In genomic region chr17:80223829-80224228, GRCm38 (mm10) we compare ENCODE assay signal across 7 mouse cellular contexts. TPM values are rescaled to one million over a fixed set of nuclear protein-coding genes. Genes with fewer than 3 reads are reported as not detected.
DNase-seq lines count a peak whose midpoint lies in the region; ATAC-seq and TF ChIP-seq lines count a peak whose summit lies in the region.

No protein-coding gene starts in this region.

- H3K27ac ChIP-seq in thymus, adult 2 months (ENCODE audit: control insufficient read depth, insufficient read depth, low read length) = no peak overlapping the region
- 0 out of 2 replicates have a peak overlapping the region, but pooled peaks have one; percentile 75 for H3K27ac ChIP-seq in forebrain, embryonic 14.5 days (ENCODE audit: low read depth, low read length)
- peak overlapping the region; percentile 90 for H3K27ac ChIP-seq in liver, embryonic 12.5 days
- H3K27ac ChIP-seq in stomach, postnatal 0 days (replicated peaks) = peak overlapping the region; percentile 84

- peak overlapping the region; percentile 52 for H3K4me3 ChIP-seq in thymus, adult 2 months (ENCODE audit: control insufficient read depth, insufficient read depth, low read length)
- peak overlapping the region; percentile 56 for H3K4me3 ChIP-seq in forebrain, embryonic 14.5 days (ENCODE audit: low read depth, low read length)
- H3K4me3 ChIP-seq in liver, embryonic 12.5 days = peak overlapping the region; percentile 77
- peak overlapping the region; percentile 59 for H3K4me3 ChIP-seq in stomach, postnatal 0 days (ENCODE audit: low read depth, low read length)

- no peak for TF ChIP-seq POLR2A in thymus, adult 2 months (IDR thresholded peaks at IDR 0.05; ENCODE audit: control insufficient read depth, extremely low read depth, insufficient read depth, low read length, poor library complexity)

- H3K4me1 ChIP-seq in thymus, adult 2 months (replicated peaks; ENCODE audit: control insufficient read depth, insufficient read depth, low read length) = no peaks in the 10 kb centered on the region; the same call in 1 of the 2 replicates
- H3K4me1 ChIP-seq in forebrain, embryonic 14.5 days (ENCODE audit: control insufficient read depth, insufficient read depth, low read length) = peaks cover 3% of the 10 kb centered on the region; the same call in 1 of the 2 replicates
- H3K4me1 ChIP-seq in liver, embryonic 12.5 days = peaks cover 31% of the 10 kb centered on the region
- no peaks in the 10 kb centered on the region for H3K4me1 ChIP-seq in stomach, postnatal 0 days (replicated peaks; ENCODE audit: control insufficient read depth, insufficient read depth)

- 7% methylated on average over 9 of the region's 9 CpGs for WGBS in thymus, adult 2 months
- 8% methylated on average over 9 of the region's 9 CpGs for WGBS in forebrain, embryonic 14.5 days
- WGBS in liver, embryonic 12.5 days (ENCODE audit: insufficient replicate concordance) = 7% methylated on average over 9 of the region's 9 CpGs
- 4% methylated on average over 9 of the region's 9 CpGs for WGBS in stomach, postnatal 0 days

- H3K36me3 ChIP-seq in thymus, adult 2 months (ENCODE audit: control insufficient read depth, insufficient read depth, low read length) = no peaks in the 10 kb centered on the region
- peaks cover 5% of the 10 kb centered on the region; the same call in 1 of the 2 replicates for H3K36me3 ChIP-seq in forebrain, embryonic 14.5 days (ENCODE audit: control insufficient read depth, insufficient read depth, low read length)
- peaks cover 21% of the 10 kb centered on the region for H3K36me3 ChIP-seq in liver, embryonic 12.5 days
- H3K36me3 ChIP-seq in stomach, postnatal 0 days (ENCODE audit: control insufficient read depth, insufficient read depth, low read length) = no peaks in the 10 kb centered on the region

- no peaks in the 10 kb centered on the region for H3K9me3 ChIP-seq in forebrain, embryonic 14.5 days (replicated peaks; ENCODE audit: control insufficient read depth, low read length)
- H3K9me3 ChIP-seq in liver, embryonic 12.5 days (replicated peaks) = no peaks in the 10 kb centered on the region
- H3K9me3 ChIP-seq in stomach, postnatal 0 days (ENCODE audit: control insufficient read depth, low read length) = no peaks in the 10 kb centered on the region

- no peak for DNase-seq in thymus, adult 2 months
- DNase-seq in thymus, postnatal 10 days (ENCODE audit: low spot score in 2 of 2) = no peak
- peak; percentile 2 for DNase-seq in forebrain, embryonic 14.5 days (ENCODE audit: low spot score)
- no peak for DNase-seq in stomach, postnatal 0 days (ENCODE audit: low spot score)
- no peak for DNase-seq in frontal cortex, postnatal 14 days (ENCODE audit: low spot score in 2 of 2)
- no peak for DNase-seq in testis, postnatal 14 days (ENCODE audit: low spot score)

- TF ChIP-seq EP300 in stomach, postnatal 0 days (optimal IDR thresholded peaks at IDR 0.05) = no peak

- peak; percentile 54 for ATAC-seq in forebrain, embryonic 14.5 days
- ATAC-seq in liver, embryonic 12.5 days = peak; percentile 22; the same call in 1 of the 2 replicates
- peak; percentile 31; the same call in 1 of the 2 replicates for ATAC-seq in stomach, postnatal 0 days (ENCODE audit: low FRiP score, low TSS enrichment)

- H3K4me2 ChIP-seq in forebrain, embryonic 14.5 days (ENCODE audit: low read length) = peak overlapping the region; percentile 69
- peak overlapping the region; percentile 73 for H3K4me2 ChIP-seq in liver, embryonic 12.5 days
- H3K4me2 ChIP-seq in stomach, postnatal 0 days (replicated peaks; ENCODE audit: low read depth) = peak overlapping the region; percentile 61

- TF ChIP-seq CTCF in thymus, adult 2 months (IDR thresholded peaks at IDR 0.05; ENCODE audit: borderline replicate concordance, control insufficient read depth, extremely low read depth, insufficient read depth, low read length, poor library complexity) = no peak
- TF ChIP-seq CTCF in stomach, postnatal 0 days (IDR thresholded peaks at IDR 0.05; ENCODE audit: low read depth) = no peak

- H3K9ac ChIP-seq in forebrain, embryonic 14.5 days (ENCODE audit: low read length) = peak overlapping the region; percentile 72; the same call in 1 of the 2 replicates
- peak overlapping the region; percentile 86 for H3K9ac ChIP-seq in liver, embryonic 12.5 days
- peak overlapping the region; percentile 72; the same call in 1 of the 2 replicates for H3K9ac ChIP-seq in stomach, postnatal 0 days (ENCODE audit: low read length)

- H3K27me3 ChIP-seq in thymus, adult 2 months (ENCODE audit: control insufficient read depth, insufficient read depth, low read length) = no peaks in the 10 kb centered on the region
- no peaks in the 10 kb centered on the region for H3K27me3 ChIP-seq in forebrain, embryonic 14.5 days (replicated peaks; ENCODE audit: control insufficient read depth, insufficient read depth, low read length)
- H3K27me3 ChIP-seq in liver, embryonic 12.5 days (replicated peaks) = no peaks in the 10 kb centered on the region
- H3K27me3 ChIP-seq in stomach, postnatal 0 days (ENCODE audit: control insufficient read depth, insufficient read depth, low read length) = no peaks in the 10 kb centered on the region

RNA-seq across cellular contexts. Expression of gene Gemin6, which starts 0.4 kb away (rescaled TPM):
- 3.4 and 4.6 TPM in 2 replicates for polyA plus RNA-seq in thymus, adult 2 months (2012; rRNA removed)
- 30.1 and 34.4 TPM in 2 replicates for polyA plus RNA-seq in forebrain, embryonic 14.5 days (2014; fragmentation: Nextera tagmentation; extraction: Ambion mirVana)
- polyA plus RNA-seq in liver, embryonic 12.5 days (2016; fragmentation: Nextera tagmentation; extraction: Ambion mirVana) = 46.3 and 47.9 TPM in 2 replicates
- polyA plus RNA-seq in stomach, postnatal 0 days (2015; fragmentation: Nextera tagmentation; extraction: Ambion mirVana) = 15.2 and 17.8 TPM in 2 replicates

RNA-seq across cellular contexts. Expression of gene Ttc39d, which starts 16.6 kb away (rescaled TPM):
- polyA plus RNA-seq in thymus, adult 2 months (2012; rRNA removed) = not detected in 2 replicates
- 0.11 and 0.15 TPM in 2 replicates for polyA plus RNA-seq in forebrain, embryonic 14.5 days (2014; fragmentation: Nextera tagmentation; extraction: Ambion mirVana)
- not detected in 2 replicates for polyA plus RNA-seq in liver, embryonic 12.5 days (2016; fragmentation: Nextera tagmentation; extraction: Ambion mirVana)
- 0.05 TPM in 2 replicates for polyA plus RNA-seq in stomach, postnatal 0 days (2015; fragmentation: Nextera tagmentation; extraction: Ambion mirVana)

RNA-seq across cellular contexts. Expression of gene Srsf7, which starts 16.7 kb away (rescaled TPM):
- 131 and 148 TPM in 2 replicates for polyA plus RNA-seq in thymus, adult 2 months (2012; rRNA removed)
- polyA plus RNA-seq in forebrain, embryonic 14.5 days (2014; fragmentation: Nextera tagmentation; extraction: Ambion mirVana) = 664 and 688 TPM in 2 replicates
- polyA plus RNA-seq in liver, embryonic 12.5 days (2016; fragmentation: Nextera tagmentation; extraction: Ambion mirVana) = 389 and 394 TPM in 2 replicates
- 208 and 212 TPM in 2 replicates for polyA plus RNA-seq in stomach, postnatal 0 days (2015; fragmentation: Nextera tagmentation; extraction: Ambion mirVana)
